Mouse (Mus musculus) embryonic facial prominence, embryonic 14.5 days (tissue): Measurements from ENCODE around the gene Abca7. TPM values are rescaled to one million over a fixed set of nuclear protein-coding genes. Genes with fewer than 3 reads are reported as not detected.
A peak's percentile ranks its signal among the peaks of the same experiment; 100 is the strongest.

ENCODE experiments used
- ATAC-seq: fragments of 200-750 bp; cut with Nextera tagmentation; 2 replicates; pipeline ENCODE4 v1.8.0; 2017; ENCODE audit warnings: low read depth, moderate number of reproducible peaks, moderate TSS enrichment
- DNase-seq: peaks from one replicate; pipeline ENCODE4 v3.0.0-alpha.2; 2015; ENCODE audit warnings: low spot score
- H3K27ac ChIP-seq: fragments of 300-500 bp; sonication (generic); replicated peaks from 2 replicates; pipeline ENCODE4 v1.5.1; 2014; ENCODE audit warnings: low read depth, mild to moderate bottlenecking, low read length, moderate library complexity
- H3K27me3 ChIP-seq: fragments of 300-500 bp; sonication (generic); replicated peaks from 2 replicates; pipeline ENCODE4 v1.6.1; 2014; ENCODE audit warnings: low read length; ENCODE audit not compliant: control insufficient read depth, insufficient read depth
- H3K36me3 ChIP-seq: fragments of 300-500 bp; sonication (generic); 2 replicates; pipeline ENCODE4 v1.6.1; 2014; ENCODE audit warnings: low read length, mixed read lengths; ENCODE audit not compliant: control insufficient read depth, insufficient read depth
- H3K4me1 ChIP-seq: fragments of 300-500 bp; sonication (generic); 2 replicates; pipeline ENCODE4 v1.6.1; 2014; ENCODE audit warnings: antibody characterized with exemption, low read length; ENCODE audit not compliant: control insufficient read depth, insufficient read depth
- H3K4me2 ChIP-seq: fragments of 300-500 bp; sonication (generic); 2 replicates; pipeline ENCODE4 v1.6.1; 2014; ENCODE audit warnings: low read depth, mild to moderate bottlenecking, low read length, moderate library complexity, mixed read lengths
- H3K4me3 ChIP-seq: fragments of 300-500 bp; sonication (generic); 2 replicates; pipeline ENCODE4 v1.5.1; 2014; ENCODE audit warnings: low read depth, mild to moderate bottlenecking, low read length
- H3K9ac ChIP-seq: fragments of 300-500 bp; sonication (generic); 2 replicates; pipeline ENCODE4 v1.6.1; 2014; ENCODE audit warnings: low read depth, mild to moderate bottlenecking, low read length, moderate library complexity, mixed read lengths
- H3K9me3 ChIP-seq: fragments of 300-500 bp; sonication (generic); 2 replicates; pipeline ENCODE4 v1.6.1; 2016; ENCODE audit warnings: low read length; ENCODE audit not compliant: control insufficient read depth
- WGBS: fragments of 180-500 bp; shearing (Covaris S2); extraction: QIAGEN DNeasy Blood & Tissue Kit; methylation state at CpG from one replicate; pipeline ENCODE4 v1.1.7; 2014; 5-methylcytosine and 5-hydroxymethylcytosine counted together
- polyA plus RNA-seq: library from polyadenylated mRNA; unstranded; fragments of >200 nt; fragmentation: Nextera tagmentation; extraction: Ambion mirVana; gene quantifications from 2 replicates; pipeline ENCODE4 v1.2.1, GENCODE M21; 2014

Abca7 gene
- polyA plus RNA-seq, 1 experiment from 2014 or later, result 2.5 TPM

DNA sequence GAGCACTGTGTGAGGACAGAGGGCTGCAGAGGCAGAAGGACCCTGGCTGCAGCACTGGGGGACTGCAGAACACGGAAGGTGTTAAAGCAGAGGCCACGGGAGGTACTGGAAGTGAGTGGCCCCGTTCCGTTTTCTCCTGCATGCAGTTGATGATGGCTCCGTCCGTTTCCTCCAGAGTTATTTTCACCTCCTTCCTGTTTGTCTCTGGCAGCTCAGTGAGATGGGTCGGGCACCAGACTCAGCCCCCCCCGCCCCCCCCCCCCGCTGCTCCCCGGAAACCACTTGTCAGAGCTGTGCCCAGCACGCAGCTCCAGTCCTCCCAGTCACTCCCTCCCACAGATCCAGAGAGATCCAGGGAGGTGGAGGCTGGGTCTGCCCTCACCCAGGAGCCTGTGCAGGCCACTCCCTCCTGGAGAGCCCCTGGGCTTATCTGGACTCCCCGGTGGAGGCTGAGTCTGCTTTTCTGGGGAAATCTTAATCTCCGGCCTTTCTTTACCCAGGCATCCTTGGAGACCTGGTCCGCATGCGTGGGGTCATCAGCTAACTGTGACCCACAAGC, 22.5 kb downstream of the Abca7 start:
- Histone ChIP-seq H3K4me1 (0 out of 2 replicates have a peak, but pooled peaks cover 9% of the 10 kb centered on the region), H3K9ac (peak overlapping the region; percentile 45; the same call in 1 of the 2 replicates), H3K27me3 (peaks cover 24% of the 10 kb centered on the region), H3K9me3 (no peaks in the 10 kb centered on the region), H3K4me2 (peak overlapping the region; percentile 46; the same call in 1 of the 2 replicates), H3K36me3 (no peaks in the 10 kb centered on the region), H3K27ac (no peak overlapping the region), H3K4me3 (no peak overlapping the region)
- WGBS, result 11% methylated on average over 10 of the region's 15 CpGs
- DNase-seq, result no peak
- ATAC-seq, result peak; percentile 43; the same call in 1 of the 2 replicates

DNA sequence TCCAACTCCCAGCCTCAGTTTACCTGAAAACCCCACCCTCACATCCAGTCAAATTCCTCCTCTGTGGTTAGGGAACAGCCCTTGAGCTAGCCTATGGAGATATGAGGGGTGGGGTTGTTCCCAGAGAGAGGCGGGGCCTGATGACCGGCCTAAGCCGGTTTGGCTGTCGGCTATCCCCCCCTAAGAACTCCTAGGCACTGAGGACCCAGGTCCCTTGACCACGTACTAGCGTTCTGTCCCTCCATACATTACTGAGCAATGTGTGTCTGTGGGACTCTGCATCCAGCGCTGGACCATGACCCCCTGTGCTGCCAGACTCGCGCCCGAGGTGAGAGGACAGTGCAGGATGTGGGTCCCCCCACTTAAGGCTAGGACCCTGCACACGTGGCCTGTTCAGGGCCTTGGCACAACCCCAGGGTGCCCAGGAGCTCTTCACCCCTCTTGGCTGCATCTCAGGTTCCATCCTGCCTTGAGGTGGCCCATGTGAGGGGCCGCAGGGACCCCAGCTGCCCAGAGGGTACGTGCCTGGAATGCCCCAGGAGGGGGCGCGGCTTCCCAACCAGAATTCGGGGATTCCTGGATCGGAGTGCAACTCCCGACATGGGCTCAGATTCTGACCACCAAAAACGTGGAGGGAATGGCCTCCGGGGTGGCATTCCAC, 23.3 kb downstream of the Abca7 start:
- WGBS, result 9% methylated on average over 19 of the region's 20 CpGs
- H3K9me3 ChIP-seq, result no peaks in the 10 kb centered on the region
- peak overlapping the region; percentile 45 for H3K9ac ChIP-seq
- peaks cover 17% of the 10 kb centered on the region for H3K27me3 ChIP-seq
- no peak overlapping the region for H3K27ac ChIP-seq
- H3K4me1 ChIP-seq, result 0 out of 2 replicates have a peak, but pooled peaks cover 9% of the 10 kb centered on the region
- ATAC-seq, result peak; percentile 38; the same call in 1 of the 2 replicates
- peak overlapping the region; percentile 14 for H3K4me3 ChIP-seq
- H3K4me2 ChIP-seq, result peak overlapping the region; percentile 46
- no peak for DNase-seq
- no peaks in the 10 kb centered on the region for H3K36me3 ChIP-seq

DNA sequence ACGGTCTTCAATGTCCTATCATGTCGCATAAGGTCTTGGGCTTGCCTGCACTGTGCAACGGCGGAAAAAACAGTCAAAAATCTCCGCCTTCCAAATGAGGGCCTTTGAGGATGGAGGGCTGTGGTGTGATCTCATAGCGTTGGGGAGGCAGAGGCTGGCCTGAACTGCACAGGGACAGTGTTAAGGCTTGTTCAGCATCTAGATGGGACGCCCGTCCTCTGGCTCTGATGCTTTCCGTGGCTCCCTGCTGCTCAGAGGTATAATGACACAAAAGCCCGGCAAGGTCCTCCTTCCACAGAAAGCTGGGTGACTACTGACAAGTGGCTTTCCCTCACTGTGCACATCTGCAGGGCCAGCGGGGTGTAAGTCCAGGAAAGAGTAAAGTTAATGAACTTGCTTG, 23.9 kb downstream of the Abca7 start:
- Histone ChIP-seq H3K4me2 (peak overlapping the region; percentile 46; the same call in 1 of the 2 replicates), H3K27ac (no peak overlapping the region), H3K9ac (peak overlapping the region; percentile 45; the same call in 1 of the 2 replicates), H3K4me1 (0 out of 2 replicates have a peak, but pooled peaks cover 9% of the 10 kb centered on the region), H3K27me3 (peaks cover 11% of the 10 kb centered on the region; the same call in 1 of the 2 replicates), H3K36me3 (no peaks in the 10 kb centered on the region), H3K9me3 (no peaks in the 10 kb centered on the region), H3K4me3 (no peak overlapping the region; the same call in 1 of the 2 replicates)
- WGBS, result 22% methylated on average over 11 of the region's 11 CpGs
- DNase-seq, result no peak
- ATAC-seq, result no peak

DNA sequence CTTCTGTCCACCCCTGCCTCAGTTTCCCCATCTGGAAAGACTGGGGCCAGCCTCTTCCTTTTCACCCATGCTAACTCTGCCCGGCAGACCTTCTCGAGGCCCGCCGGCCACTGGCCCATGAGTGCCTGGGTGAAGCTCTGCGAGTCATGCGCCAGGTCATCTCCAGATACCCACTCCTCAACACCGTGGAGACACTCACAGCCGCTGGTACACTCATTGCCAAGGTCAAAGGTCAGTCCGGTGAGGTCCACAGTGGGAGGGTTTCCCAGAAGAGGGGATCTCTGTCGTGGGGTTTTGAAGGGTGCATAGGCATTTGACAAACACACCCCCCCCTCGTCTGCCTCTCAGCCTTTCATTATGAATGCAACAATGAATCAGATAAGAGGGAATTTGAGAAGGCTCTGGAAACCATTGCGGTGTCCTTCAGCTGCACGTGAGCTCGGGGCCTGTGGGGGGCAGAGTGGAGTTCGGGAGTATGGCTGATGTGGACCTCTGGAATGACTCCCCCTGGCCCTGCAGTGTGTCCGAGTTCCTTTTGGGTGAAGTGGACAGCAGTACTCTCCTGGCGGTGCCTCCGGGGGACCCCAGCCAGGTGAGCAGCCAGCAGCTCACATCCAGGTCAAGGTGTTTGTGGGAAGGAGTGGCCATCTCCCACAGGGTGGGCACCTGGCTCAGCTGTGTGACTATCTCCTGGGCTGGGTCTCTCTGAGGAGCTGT, 24.5 kb downstream of the Abca7 start:
- WGBS, result 78% methylated on average over 18 of the region's 18 CpGs
- Histone ChIP-seq H3K27ac (no peak overlapping the region), H3K9me3 (no peaks in the 10 kb centered on the region), H3K4me3 (no peak overlapping the region), H3K27me3 (peaks cover 5% of the 10 kb centered on the region; the same call in 1 of the 2 replicates), H3K4me1 (0 out of 2 replicates have a peak, but pooled peaks cover 9% of the 10 kb centered on the region), H3K36me3 (no peaks in the 10 kb centered on the region), H3K9ac (no peak overlapping the region), H3K4me2 (peak overlapping the region; percentile 46; the same call in 1 of the 2 replicates)
- ATAC-seq (no peak), DNase-seq (no peak)

DNA sequence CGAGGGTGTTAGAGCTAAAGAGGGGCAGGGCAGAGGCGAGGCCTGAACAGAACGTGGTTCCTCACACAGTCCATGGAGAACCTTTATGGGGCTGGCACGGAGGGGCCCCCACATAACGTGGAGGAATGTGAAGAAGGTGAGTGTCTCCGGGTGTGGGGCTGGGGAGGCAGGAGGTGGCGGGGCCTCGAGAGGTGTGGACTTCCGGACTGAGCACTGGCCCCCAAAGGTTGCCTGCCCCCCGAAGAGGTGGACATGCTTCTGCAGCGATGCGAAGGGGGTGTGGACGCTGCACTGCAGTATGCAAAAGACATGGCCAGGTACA, 25.0 kb downstream of the Abca7 start:
- no peak overlapping the region for H3K27ac ChIP-seq
- no peaks in the 10 kb centered on the region for H3K27me3 ChIP-seq
- 87% methylated on average over 13 of the region's 13 CpGs for WGBS
- ATAC-seq, result no peak
- H3K4me3 ChIP-seq, result no peak overlapping the region
- H3K36me3 ChIP-seq, result no peaks in the 10 kb centered on the region
- H3K9me3 ChIP-seq, result no peaks in the 10 kb centered on the region
- H3K4me1 ChIP-seq, result 0 out of 2 replicates have a peak, but pooled peaks cover 9% of the 10 kb centered on the region
- no peak overlapping the region for H3K9ac ChIP-seq
- DNase-seq, result no peak
- no peak overlapping the region for H3K4me2 ChIP-seq

DNA sequence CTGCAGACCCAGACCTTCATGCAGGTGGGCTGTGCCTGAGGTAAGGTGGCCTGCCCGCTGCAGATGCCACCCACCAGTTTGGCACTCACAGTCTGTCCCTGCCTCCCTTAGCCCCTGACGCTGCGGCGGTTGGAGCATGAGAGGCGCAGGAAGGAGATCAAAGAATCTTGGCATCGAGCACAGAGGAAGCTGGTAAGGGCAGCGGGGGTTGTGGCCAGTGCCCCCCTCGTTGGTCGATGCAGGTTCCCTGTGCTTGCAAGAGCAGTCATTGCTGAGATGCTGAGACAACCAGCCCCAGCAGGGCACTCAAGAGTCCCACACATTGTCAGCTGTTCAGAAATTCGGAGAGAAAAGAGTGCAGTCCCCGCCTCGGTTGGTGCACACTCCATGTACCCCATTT, 25.9 kb downstream of the Abca7 start:
- no peak for ATAC-seq
- no peak overlapping the region for H3K4me2 ChIP-seq
- no peaks in the 10 kb centered on the region for H3K27me3 ChIP-seq
- WGBS, result 93% methylated on average over 12 of the region's 12 CpGs
- no peak for DNase-seq
- no peak overlapping the region for H3K27ac ChIP-seq
- no peak overlapping the region for H3K4me3 ChIP-seq
- no peaks in the 10 kb centered on the region for H3K9me3 ChIP-seq
- no peak overlapping the region for H3K9ac ChIP-seq
- H3K4me1 ChIP-seq, result 0 out of 2 replicates have a peak, but pooled peaks cover 9% of the 10 kb centered on the region
- H3K36me3 ChIP-seq, result no peaks in the 10 kb centered on the region

DNA sequence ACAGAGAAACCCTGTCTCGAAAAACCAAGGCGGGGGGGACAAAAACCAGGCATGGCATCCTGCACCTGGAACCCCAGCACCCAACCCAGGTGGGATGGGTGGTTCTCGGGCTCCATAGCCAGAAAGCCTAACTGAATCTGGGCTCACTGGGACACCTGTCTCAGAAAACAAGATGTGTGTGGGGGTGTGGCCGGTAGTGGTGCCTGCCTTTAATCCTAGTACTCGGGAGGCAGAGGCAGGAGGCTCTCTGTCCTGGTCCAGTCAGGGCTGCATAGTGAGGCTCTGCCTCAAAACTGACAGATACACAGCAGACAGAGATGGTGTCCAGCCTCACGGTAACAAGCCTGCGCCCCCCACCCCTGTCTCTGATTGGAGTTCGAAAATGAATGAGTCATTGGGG, 26.5 kb downstream of the Abca7 start:
- no peak for ATAC-seq
- H3K27me3 ChIP-seq, result no peaks in the 10 kb centered on the region
- 94% methylated on average over 8 of the region's 8 CpGs for WGBS
- H3K9ac ChIP-seq, result no peak overlapping the region
- DNase-seq, result no peak
- no peaks in the 10 kb centered on the region for H3K36me3 ChIP-seq
- 0 out of 2 replicates have a peak, but pooled peaks cover 9% of the 10 kb centered on the region for H3K4me1 ChIP-seq
- H3K4me3 ChIP-seq, result no peak overlapping the region
- H3K27ac ChIP-seq, result no peak overlapping the region
- H3K4me2 ChIP-seq, result no peak overlapping the region
- H3K9me3 ChIP-seq, result no peaks in the 10 kb centered on the region

DNA sequence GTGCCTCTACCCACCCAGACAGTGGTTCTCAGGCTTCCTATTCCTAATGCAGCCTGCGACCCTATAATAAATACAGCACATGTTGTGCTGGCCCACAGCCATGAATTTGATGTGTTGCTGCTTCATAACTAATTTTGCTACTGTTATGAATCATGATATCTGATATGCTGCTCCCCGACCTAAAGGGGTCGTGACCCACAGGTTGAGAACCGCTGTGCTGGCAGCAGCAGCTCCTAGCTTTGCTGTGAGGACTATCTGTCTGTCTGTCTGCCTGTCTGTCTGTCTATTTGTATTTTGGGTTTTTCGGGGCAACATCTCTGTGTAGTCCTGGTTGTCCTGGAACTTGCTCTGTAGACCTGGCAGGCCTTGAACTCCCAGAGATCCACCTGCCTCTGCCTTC, 27.5 kb downstream of the Abca7 start:
- no peaks in the 10 kb centered on the region for H3K9me3 ChIP-seq
- no peak overlapping the region for H3K4me3 ChIP-seq
- 0 out of 2 replicates have a peak, but pooled peaks cover 9% of the 10 kb centered on the region for H3K4me1 ChIP-seq
- no peak overlapping the region for H3K27ac ChIP-seq
- no peaks in the 10 kb centered on the region for H3K27me3 ChIP-seq
- ATAC-seq (no peak), DNase-seq (no peak)
- H3K36me3 ChIP-seq, result no peaks in the 10 kb centered on the region
- no peak overlapping the region for H3K4me2 ChIP-seq
- WGBS, result 81% methylated on average over 5 of the region's 5 CpGs
- H3K9ac ChIP-seq, result no peak overlapping the region
